Mouse (Mus musculus): Measurements from ENCODE around the gene F830045P16Rik. TPM values are rescaled to one million over a fixed set of nuclear protein-coding genes. Genes with fewer than 3 reads are reported as not detected.

F830045P16Rik gene
- polyA plus RNA-seq, 1 experiment from 2014 or later, result not detected

GRCm38 (mm10) chr2:129558875-129559219, 22.4 kb upstream of the F830045P16Rik start:
- TF ChIP-seq CTCF (IDR thresholded peaks at IDR 0.05; ENCODE audit: low read depth), result no peak
- Histone ChIP-seq H3K4me3 (ENCODE audit: low read depth, low read length) (no peak overlapping the region), H3K36me3 (ENCODE audit: insufficient read depth) (no peaks in the 10 kb centered on the region), H3K4me1 (ENCODE audit: insufficient read depth) (no peaks in the 10 kb centered on the region), H3K27ac (ENCODE audit: low read depth) (no peak overlapping the region), H3K9ac (no peak overlapping the region), H3K27me3 (ENCODE audit: insufficient read depth, low read length) (no peaks in the 10 kb centered on the region), H3K9me3 (ENCODE audit: low read depth, low read length) (no peaks in the 10 kb centered on the region), H3K4me2 (no peak overlapping the region)
- DNase-seq, result no peak
- 58% methylated on average over 3 of the region's 3 CpGs for WGBS
- no peak for ATAC-seq (ENCODE audit: insufficient read depth)

DNA sequence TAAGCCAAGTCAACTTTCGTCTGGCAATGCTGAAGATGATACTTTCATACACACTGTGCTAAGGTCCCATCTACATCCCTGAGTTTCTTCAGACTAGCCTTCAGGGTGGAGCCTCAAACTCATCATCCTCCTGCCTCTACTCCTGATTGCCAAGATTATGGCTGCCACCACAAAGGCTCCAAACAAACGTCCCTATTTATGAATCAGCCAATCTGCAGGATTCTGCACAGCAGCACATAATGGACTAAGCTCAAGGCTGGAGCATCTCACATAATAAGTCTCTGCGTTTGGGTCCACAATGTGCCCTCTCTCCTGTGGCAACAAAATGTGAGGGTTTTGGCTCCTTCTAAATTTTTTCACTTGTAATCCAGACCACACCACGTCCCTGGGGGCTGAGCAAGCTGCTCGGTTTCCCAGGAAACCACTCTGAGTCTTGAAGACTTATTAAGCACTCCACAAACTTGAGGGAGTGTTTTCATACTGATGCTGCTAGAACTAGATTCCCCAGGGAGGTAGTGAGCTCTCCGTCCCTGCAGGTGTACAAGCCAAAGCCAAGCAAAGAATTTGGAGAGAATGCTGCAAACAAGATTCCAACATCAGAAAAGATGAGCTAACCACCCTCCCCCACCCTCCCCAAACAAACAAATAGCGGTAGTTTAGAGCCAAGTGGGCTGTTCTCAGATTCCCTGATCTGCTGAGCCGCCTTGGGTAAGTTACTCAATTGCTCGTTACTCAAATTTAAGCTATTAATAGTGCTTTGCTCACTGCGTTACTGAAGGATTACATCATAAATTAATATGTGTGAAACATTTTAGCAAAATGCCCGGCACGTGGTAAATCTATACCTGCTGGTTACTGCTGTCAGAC, 21.8 kb upstream of the F830045P16Rik start:
- TF ChIP-seq CTCF (IDR thresholded peaks at IDR 0.05; ENCODE audit: low read depth), result no peak
- no peak overlapping the region for H3K27ac ChIP-seq (ENCODE audit: low read depth)
- H3K36me3 ChIP-seq (ENCODE audit: insufficient read depth), result no peaks in the 10 kb centered on the region
- DNase-seq (no peak), ATAC-seq (ENCODE audit: insufficient read depth) (no peak)
- WGBS, result 45% methylated on average over 12 of the region's 12 CpGs
- no peaks in the 10 kb centered on the region for H3K27me3 ChIP-seq (ENCODE audit: insufficient read depth, low read length)
- H3K9ac ChIP-seq, result no peak overlapping the region
- no peaks in the 10 kb centered on the region for H3K9me3 ChIP-seq (ENCODE audit: low read depth, low read length)
- H3K4me2 ChIP-seq, result no peak overlapping the region
- no peaks in the 10 kb centered on the region for H3K4me1 ChIP-seq (ENCODE audit: insufficient read depth)
- H3K4me3 ChIP-seq (ENCODE audit: low read depth, low read length), result no peak overlapping the region

DNA sequence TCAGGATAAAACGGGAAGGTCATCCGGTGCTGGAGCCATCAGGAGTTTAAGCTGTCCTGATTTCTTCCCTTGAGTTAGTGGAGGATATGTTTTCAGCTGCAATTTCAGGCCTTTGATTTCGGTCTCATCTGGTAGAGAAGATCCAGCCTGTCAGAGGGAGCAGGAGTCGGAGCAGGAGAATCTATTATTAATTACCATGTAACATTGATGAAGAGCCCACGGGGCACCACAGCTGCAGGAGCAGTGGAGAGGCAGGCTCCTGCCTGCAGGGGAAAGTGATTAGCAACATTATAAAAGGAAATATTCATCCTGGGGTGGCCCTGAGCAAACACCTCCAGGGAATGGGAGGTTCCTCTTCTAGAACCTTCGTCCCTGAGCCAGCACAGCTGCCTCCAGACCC, 19.7 kb upstream of the F830045P16Rik start:
- Histone ChIP-seq H3K36me3 (ENCODE audit: insufficient read depth) (no peaks in the 10 kb centered on the region), H3K4me1 (ENCODE audit: insufficient read depth) (no peaks in the 10 kb centered on the region), H3K27ac (ENCODE audit: low read depth) (no peak overlapping the region), H3K4me2 (no peak overlapping the region), H3K9me3 (ENCODE audit: low read depth, low read length) (no peaks in the 10 kb centered on the region), H3K27me3 (ENCODE audit: insufficient read depth, low read length) (no peaks in the 10 kb centered on the region), H3K9ac (no peak overlapping the region), H3K4me3 (ENCODE audit: low read depth, low read length) (no peak overlapping the region)
- whole genome bisulfite sequencing, result 68% methylated on average over 6 of the region's 6 CpGs
- ATAC-seq (ENCODE audit: insufficient read depth) (no peak), DNase-seq (no peak)
- TF ChIP-seq CTCF (IDR thresholded peaks at IDR 0.05; ENCODE audit: low read depth), result no peak

- DNase-seq (no peak), ATAC-seq (ENCODE audit: insufficient read depth) (no peak)
- Histone ChIP-seq H3K27ac (ENCODE audit: low read depth) (no peak overlapping the region), H3K4me1 (ENCODE audit: insufficient read depth) (no peaks in the 10 kb centered on the region), H3K36me3 (ENCODE audit: insufficient read depth) (no peaks in the 10 kb centered on the region), H3K4me3 (ENCODE audit: low read depth, low read length) (no peak overlapping the region), H3K9me3 (ENCODE audit: low read depth, low read length) (no peaks in the 10 kb centered on the region), H3K9ac (no peak overlapping the region), H3K27me3 (ENCODE audit: insufficient read depth, low read length) (no peaks in the 10 kb centered on the region), H3K4me2 (no peak overlapping the region)
- WGBS, result 61% methylated on average over 2 of the region's 2 CpGs
- TF ChIP-seq CTCF (IDR thresholded peaks at IDR 0.05; ENCODE audit: low read depth), result no peak
Observed at GRCm38 (mm10) chr2:129550781-129551180, 14.4 kb upstream of the F830045P16Rik start.

DNA sequence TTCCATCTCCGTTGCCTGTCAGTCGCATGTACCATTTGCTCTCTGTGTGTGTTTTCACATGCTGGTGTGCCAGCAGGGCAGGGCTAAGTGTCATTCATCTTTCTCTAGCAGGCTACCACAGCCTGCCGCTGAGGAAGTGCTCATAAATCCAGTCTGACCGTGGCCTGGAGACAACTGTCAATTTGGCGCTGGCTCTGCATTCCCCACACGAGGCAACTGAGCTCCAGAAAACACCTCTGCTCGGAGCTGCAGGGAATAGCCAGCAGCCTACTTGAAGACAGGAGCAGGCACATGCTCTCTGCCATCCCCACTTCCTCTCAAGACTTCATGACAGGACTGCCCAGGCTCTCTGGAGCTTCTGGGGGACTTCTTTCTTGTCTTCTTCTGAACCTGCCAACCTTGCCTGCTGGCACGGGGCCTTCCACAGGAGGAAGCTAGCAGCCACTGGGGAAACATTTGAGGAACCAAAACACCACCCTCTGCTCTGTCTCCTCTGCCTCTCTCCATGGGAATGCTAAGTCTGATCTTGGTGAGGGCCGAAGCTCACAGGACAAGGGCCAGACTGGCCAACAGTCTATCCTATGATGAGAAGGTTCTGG, 13.2 kb upstream of the F830045P16Rik start:
- Histone ChIP-seq H3K4me3 (ENCODE audit: low read depth, low read length) (no peak overlapping the region), H3K9me3 (ENCODE audit: low read depth, low read length) (no peaks in the 10 kb centered on the region), H3K4me1 (ENCODE audit: insufficient read depth) (no peaks in the 10 kb centered on the region), H3K4me2 (no peak overlapping the region), H3K27me3 (ENCODE audit: insufficient read depth, low read length) (no peaks in the 10 kb centered on the region), H3K27ac (ENCODE audit: low read depth) (no peak overlapping the region), H3K36me3 (ENCODE audit: insufficient read depth) (no peaks in the 10 kb centered on the region), H3K9ac (no peak overlapping the region)
- DNase-seq, result no peak
- no peak for ATAC-seq (ENCODE audit: insufficient read depth)
- WGBS, result 31% methylated on average over 9 of the region's 9 CpGs
- no peak for TF ChIP-seq CTCF (IDR thresholded peaks at IDR 0.05; ENCODE audit: low read depth)

GRCm38 (mm10) chr2:129546772-129547171, 10.4 kb upstream of the F830045P16Rik start:
- H3K9ac ChIP-seq, result no peak overlapping the region
- H3K27me3 ChIP-seq (ENCODE audit: insufficient read depth, low read length), result no peaks in the 10 kb centered on the region
- DNase-seq (no peak), ATAC-seq (ENCODE audit: insufficient read depth) (no peak)
- H3K27ac ChIP-seq (ENCODE audit: low read depth), result no peak overlapping the region
- 53% methylated on average over 3 of the region's 3 CpGs for WGBS
- TF ChIP-seq CTCF (IDR thresholded peaks at IDR 0.05; ENCODE audit: low read depth), result no peak
- H3K4me3 ChIP-seq (ENCODE audit: low read depth, low read length), result no peak overlapping the region
- H3K36me3 ChIP-seq (ENCODE audit: insufficient read depth), result no peaks in the 10 kb centered on the region
- H3K4me1 ChIP-seq (ENCODE audit: insufficient read depth), result no peaks in the 10 kb centered on the region
- no peak overlapping the region for H3K4me2 ChIP-seq
- H3K9me3 ChIP-seq (ENCODE audit: low read depth, low read length), result no peaks in the 10 kb centered on the region

GRCm38 (mm10) chr2:129545596-129545995, 9.2 kb upstream of the F830045P16Rik start:
- no peak for DNase-seq
- Histone ChIP-seq H3K4me1 (ENCODE audit: insufficient read depth) (no peaks in the 10 kb centered on the region), H3K36me3 (ENCODE audit: insufficient read depth) (no peaks in the 10 kb centered on the region), H3K27me3 (ENCODE audit: insufficient read depth, low read length) (no peaks in the 10 kb centered on the region), H3K4me3 (ENCODE audit: low read depth, low read length) (no peak overlapping the region), H3K9me3 (ENCODE audit: low read depth, low read length) (no peaks in the 10 kb centered on the region), H3K27ac (ENCODE audit: low read depth) (no peak overlapping the region), H3K9ac (no peak overlapping the region), H3K4me2 (no peak overlapping the region)
- TF ChIP-seq CTCF (IDR thresholded peaks at IDR 0.05; ENCODE audit: low read depth), result no peak
- 66% methylated on average over 7 of the region's 7 CpGs for WGBS
- ATAC-seq (ENCODE audit: insufficient read depth), result no peak
